Mouse (Mus musculus): ENCODE results near the gene Pcp4l1.

Pcp4l1 gene

DNA sequence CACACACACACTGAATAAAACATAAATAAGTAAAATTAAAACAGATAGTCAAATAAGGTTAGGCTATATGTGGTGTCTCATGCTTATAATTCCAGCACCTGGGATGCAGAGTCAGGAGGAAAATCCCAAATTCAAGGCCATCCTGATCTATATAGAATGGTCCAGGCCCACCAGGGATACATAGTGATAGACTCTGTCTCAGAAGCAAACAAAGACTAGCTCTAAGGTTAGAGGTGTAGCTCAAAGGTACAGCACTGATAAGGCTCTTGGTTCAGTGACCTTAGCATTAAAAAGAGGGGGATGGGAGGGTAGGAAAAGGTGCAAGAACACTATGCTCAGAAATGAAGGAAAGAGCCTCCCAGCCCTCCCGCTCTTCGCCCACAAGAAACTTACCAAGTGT, 60.5 kb downstream of the Pcp4l1 start:
- no peak for DNase-seq

DNA sequence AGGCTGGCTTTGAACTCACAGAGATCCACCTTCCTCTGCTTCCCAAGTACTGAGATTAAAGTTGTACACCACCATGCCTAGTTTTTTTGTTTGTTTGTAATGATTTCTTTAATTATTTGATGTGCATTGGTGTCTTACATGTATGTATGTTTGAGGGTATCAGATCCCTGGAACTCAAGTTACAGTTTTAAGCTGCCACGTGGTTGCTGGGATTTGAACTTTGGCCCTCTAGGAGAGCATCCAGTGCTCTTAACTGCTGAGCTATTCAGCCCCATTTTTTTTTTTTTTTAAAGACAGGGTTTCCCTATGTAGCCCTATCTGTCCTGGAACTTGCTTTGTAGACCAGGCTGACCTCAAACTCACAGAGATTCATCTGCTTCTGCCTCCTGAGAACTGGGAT, 65.1 kb downstream of the Pcp4l1 start:
- DNase-seq: no peak

DNA sequence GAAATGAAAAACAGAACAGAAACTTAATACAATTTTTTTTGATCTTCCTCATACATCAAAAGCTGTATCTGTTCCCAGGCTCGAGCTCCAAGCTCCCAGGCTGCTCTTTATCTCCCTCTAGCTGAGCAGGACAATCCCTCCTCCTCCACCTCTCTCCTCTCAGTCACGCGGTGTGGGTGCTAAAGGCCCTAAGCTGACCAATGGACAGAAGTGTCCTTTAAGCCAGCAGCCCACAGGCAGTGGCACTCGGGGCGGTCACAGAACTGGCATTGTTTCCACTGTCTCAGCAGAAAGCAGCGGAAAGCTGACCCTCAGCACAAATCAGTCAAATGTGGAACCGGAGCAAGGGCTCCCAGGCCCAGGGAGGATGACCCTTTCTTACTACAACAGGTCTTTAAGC, 66.8 kb downstream of the Pcp4l1 start:
- DNase-seq: no peak

DNA sequence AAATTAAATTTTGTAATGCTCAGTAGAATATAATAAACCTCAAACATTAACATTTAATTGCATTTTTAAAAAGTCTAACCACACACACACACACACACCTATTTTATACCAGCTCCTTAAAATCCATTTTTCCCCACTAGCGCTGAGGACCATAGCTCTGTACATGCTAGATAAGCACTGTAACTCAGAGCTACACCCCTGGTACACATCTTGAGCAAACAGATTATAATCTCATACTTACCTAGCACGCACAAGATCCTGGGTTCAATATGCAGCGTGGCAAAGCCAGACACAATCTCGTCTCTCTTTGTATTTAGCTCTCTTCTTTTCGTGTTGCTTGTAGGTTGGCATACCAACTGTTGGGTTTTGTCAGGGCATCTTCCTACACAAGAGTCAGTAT, 71.7 kb downstream of the Pcp4l1 start:
- DNase-seq: no peak

Data from cerebellum, postnatal 36 days (tissue).